Mouse (Mus musculus): ENCODE data around the gene Pxylp1. TPM values are rescaled to one million over a fixed set of nuclear protein-coding genes. Genes with fewer than 3 reads are reported as not detected.

Gene Pxylp1
- total RNA-seq, 2 experiments from 2014 or later = 19.1 to 20.7 TPM

DNA sequence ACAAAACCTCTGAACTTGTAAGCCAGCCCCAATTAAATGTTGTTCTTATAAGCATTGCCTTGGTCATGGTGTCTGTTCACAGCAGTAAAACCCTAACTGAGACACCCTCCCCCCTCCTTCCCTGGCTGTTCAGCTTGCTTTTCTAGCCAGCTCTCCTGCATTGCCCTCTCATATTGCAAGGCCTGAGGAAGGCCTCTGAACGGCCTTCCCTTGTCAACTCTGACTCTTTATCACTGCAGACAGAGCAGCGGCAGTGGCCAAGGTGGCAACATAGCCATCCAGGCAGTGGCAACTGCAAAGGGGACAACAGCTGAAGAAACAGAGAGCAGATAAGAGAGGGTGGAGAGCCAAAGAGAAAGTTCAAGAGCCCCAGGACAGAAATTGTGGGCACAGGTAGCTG lies 64.4 kb downstream of the Pxylp1 start:
- DNase-seq = no peak
- intact Hi-C loops (cut with DNase I) = no loop called here

DNA sequence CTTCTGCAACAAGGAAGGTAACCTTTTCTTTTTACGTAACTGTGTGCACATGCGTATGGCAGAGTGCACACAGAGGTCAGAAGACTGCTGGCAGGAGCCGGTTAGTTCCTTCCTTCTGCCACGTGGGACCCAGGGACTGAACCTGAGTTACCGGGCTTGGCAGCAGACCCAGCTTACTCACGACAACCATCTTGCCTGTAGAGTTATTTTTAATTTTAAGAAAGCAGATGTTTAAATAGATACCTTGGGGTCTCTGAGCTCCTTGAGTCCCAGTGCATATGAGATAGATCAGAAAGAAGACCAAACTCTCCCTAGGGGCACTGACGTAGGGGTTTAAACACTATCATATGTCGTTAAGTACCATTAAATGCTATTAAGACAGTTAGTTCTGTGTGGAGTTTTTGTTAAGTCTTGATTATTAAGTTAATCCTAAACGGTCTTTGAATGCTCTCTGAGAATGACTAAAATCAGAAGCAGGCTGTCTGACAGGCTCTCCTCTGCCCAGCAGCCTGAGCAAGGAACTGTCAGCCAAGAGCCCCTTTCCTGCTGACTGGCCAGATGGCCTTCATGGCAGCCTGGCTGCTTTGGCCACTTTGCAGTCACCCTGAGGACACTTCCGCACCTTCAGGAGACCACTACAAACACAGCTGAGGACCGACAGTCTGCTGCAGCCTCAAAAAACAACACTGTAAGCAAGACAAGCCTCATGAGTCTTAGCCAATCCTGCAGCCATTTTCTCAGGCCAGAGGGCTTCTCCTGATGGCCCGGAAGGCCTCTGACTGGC lies 65.3 kb downstream of the Pxylp1 start:
- peak; percentile 81 for DNase-seq
- intact Hi-C loops (cut with DNase I) = no loop called here

DNA sequence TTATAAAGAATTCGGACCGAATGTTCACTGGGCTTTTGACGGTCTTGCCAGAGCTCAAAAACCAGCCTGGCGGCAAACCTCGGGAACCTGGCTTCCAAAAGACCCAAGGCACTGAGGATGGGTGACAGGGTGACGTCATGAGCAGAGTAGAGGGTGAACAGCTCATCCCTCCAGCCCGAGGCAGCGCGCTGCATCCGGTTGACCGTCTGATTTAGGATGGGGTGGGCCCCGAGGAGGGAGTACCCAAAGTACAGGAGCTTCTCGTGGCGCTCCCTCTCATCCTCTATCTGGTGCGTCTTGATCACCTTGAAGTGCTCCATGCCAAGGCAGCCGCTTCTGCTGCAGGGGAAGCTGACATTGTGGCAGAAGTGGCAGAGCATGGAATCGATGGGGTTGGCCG lies 67.6 kb downstream of the Pxylp1 start:
- DNase-seq = no peak
- intact Hi-C loops (cut with DNase I) = no loop called here

- DNase-seq = no peak
- intact Hi-C loops (cut with DNase I) = no loop called here
These were observed 68.4 kb downstream of the Pxylp1 start for GRCm38 (mm10) chr9:96824026-96824425.

GRCm38 (mm10) chr9:96823541-96823940 lies 68.9 kb downstream of the Pxylp1 start:
- no peak for DNase-seq
- intact Hi-C loops (cut with DNase I) = no loop called here

DNA sequence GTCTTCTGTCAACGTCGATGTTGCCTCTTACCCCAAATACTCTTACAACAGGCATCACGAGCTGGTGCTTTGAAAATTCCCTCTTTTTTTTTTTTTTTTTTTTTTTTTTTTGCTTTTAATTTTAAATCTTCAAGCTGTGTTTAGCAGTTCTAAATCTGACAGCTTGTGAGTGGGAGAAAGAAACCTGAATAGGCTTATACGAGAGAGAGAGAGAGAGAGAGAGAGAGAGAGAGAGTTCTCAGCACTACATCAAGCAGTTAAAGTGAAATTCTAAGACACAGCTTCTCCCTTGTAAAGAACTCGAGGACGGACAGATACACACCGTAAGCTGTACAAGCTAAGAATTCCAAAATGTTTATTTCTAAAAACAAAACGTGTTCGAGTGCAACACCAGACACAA lies 69.5 kb downstream of the Pxylp1 start:
- intact Hi-C loops (cut with DNase I) = no loop called here

DNA sequence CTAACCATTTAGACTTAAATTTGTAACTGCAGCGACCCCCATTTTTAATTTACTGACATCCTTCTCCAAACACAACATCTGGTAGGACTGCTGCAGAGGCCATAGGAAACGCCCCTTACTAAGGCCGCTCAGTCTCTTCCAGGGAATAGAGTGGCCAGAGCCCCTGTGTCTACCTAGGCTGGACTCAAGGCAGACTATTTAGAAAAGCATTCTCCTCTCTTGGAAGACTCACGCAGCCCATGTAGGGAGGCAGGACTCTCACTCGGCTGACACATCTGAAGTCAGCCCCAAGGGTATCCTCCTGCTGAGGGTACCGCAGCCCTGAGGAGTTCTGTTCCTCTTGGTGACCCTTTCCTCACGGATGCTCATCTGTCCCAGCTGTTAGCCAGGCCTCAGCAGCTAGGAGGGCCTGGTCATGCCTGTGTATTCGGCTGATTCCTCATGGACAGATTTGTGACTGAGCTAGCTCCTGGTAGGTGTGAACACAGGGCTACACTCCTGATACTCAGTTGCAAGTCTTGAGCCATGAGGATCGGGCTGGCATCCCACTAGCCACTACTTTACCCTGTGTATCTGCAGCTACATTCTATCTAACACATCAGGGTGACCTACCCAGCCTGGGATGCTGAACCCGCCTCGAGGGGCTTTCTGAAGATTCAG lies 73.5 kb downstream of the Pxylp1 start:
- no peak for DNase-seq
- intact Hi-C loops (cut with DNase I) = loop anchor here (5.0 to 10.0 kb wide), 3 partner anchors 147 to 534 kb away; no protein-coding TSS in a partner anchor

More for the DNA sequence above, 69.5 kb downstream of the Pxylp1 start:
- no peak for DNase-seq

DNA sequence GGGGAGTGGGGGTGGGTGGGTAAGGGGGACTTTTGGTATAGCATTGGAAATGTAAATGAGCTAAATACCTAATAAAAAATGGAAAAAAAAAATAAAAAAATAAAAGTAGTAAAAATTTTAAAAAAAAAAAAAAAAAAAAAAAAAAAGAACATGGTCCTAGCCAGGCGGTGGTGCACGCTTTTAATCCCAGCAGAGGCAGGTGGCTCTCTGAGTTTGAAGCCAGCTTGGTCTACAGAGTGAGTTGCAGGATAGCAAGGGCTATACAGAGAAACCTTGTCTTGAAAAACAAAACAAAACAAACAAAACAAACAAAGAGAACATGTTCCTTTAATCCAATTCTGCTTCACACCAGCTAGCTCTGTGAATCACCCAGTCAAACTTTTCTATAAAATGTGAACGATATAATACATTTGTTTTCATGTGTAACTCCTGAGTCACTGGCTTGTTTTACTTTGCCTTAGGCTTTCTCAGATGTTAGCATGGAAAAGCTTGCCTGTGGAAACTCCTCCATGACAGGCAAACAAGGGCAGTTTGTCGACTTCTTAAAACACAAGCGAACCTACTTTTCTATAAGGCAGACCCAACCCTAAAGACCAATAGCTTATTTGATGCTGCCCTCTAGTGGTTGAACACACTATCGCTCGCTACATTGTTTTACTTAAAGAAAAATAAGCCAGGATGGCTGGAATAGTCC lies 74.2 kb downstream of the Pxylp1 start:
- DNase-seq = peak; percentile 42
- intact Hi-C loops (cut with DNase I) = loop anchor here (5.0 to 10.0 kb wide), 3 partner anchors 146 to 533 kb away; no protein-coding TSS in a partner anchor

DNA sequence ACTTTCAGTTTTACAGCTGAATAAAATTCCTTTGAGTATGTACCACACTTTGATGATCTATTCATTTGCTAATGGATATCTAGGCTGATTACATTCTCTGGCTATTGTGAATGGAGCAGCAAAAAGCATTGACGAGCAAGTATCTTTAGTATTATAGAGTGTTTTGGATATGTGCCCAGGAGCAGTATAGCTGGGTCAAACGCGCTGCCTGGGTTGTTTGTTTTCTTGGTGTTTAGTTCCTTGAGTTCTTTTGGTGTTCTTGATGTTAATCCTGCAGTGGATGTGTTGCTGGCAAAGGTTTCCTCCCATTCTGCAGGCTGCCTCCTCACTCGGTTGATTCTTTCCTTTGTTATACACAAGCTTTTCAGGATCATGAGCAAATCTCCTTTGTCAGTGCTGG lies 80.5 kb downstream of the Pxylp1 start:
- no peak for DNase-seq
- intact Hi-C loops (cut with DNase I) = loop anchor here (10.0 kb wide), 2 partner anchors 237 to 527 kb away; no protein-coding TSS in a partner anchor

DNA sequence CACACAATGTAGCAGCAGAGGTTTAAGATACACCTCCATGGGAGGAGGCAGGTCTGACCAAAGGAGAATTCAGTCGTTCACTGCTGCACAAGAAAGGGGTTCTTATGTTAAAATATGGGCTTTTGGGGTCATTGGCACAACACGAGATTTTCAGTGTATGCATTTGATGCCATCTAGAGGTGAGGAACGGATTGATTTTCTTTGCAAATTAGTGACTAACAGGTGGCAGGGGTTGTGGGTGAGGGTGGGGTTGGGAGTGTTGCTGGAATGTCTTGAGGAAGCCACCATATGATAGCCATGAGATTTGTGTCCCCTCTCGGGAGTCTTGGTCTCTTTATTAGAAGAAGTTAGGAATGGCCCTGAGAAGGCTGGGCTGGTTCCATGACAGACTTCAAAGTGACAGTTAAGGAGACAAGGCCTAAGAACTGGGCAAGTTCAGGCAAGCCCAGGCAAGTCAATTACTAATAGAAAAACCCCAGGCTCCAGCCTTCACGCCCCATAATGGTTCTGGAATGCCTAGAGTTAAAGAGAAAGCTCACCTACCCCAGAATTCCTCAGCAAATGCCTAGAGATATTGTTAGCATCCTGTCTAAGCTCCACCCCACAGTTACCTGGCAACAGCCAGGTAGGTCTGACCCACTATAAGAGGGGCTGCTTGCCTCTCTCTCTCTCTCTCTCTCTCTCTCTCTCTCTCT lies 92.2 kb downstream of the Pxylp1 start:
- intact Hi-C loops (cut with DNase I) = no loop called here

DNA sequence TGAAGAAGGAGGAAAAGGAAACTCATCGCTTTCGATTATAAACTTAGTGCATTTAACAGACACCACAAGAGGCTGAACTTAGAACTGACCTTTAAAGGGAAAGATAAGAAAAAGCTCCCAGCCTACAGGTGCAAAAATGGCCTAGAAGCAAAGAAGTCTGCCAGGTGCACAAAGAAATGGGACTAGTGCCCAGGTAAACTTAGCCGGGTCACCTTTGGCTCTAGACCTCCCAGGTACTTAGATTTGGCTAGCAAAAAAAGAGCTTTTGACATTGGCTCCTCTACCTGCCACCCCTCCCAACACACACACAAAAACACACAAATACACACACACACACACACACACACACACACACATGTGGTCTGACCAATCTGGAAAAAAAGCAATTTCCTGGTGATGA lies 95.2 kb downstream of the Pxylp1 start:
- DNase-seq = no peak
- intact Hi-C loops (cut with DNase I) = no loop called here

More for the DNA sequence above, 92.2 kb downstream of the Pxylp1 start:
- DNase-seq = no peak

DNA sequence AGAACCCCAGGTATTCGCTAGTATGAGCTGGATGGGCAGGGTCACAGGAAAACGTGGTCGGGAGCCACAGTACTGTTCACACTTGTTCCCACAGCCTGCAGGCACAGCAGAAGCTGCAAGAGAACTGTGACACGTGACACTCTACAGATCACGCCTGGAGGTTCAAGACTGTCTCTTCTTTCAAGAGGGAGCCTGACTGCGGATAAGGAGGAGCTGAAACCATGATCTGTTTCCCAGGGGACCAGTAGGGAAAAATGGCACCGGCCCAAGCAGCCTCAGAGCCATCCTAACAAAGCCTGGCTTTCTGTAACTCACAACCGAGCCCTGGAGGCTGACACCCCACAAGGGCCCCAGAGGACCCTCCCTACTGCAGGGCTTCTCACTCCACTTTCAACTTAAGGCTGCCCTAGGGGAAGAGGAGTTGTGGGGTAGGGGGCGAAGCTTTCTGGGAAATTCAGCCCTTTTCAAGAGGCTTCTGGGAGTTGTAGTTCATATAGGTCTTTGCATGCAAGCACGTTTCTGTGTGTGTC lies 97.0 kb downstream of the Pxylp1 start:
- intact Hi-C loops (cut with DNase I) = no loop called here
- DNase-seq = peak; percentile 37

- intact Hi-C loops (cut with DNase I) = no loop called here
- DNase-seq = no peak
These were observed 97.9 kb downstream of the Pxylp1 start for GRCm38 (mm10) chr9:96794601-96795000.

GRCm38 (mm10) chr9:96792543-96792942 lies 99.9 kb downstream of the Pxylp1 start:
- no peak for DNase-seq

DNA sequence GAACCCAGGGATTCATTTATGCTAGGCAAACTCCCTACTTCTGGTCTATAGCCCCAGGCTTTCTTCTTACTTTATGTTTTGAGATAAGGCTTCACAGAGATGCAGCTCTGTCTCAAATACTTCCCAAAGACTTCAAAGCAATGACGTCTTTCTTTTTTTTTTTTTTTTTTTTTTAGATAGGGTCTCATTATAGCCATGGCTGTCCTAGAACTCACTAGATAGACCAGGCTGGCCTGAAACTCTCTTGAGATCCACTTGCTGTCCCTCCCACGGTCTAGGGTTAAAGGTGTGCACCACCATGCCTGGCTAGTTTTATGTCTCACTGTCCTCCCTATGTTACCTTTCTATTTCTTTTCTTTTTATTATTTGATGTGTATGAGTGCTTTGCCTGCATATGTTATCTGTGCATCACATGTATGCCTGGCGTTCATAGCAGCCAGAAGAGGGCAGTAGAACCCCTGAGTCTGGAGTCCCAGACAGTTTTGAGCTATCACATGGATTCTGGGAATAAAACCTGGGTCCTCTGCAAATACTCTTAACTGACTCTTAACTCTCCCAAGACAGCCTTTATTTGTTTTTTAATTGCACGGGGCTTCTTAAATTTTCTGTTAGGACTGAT lies 102.0 kb downstream of the Pxylp1 start:
- no peak for DNase-seq
- intact Hi-C loops (cut with DNase I) = no loop called here

More at GRCm38 (mm10) chr9:96792543-96792942, 99.9 kb downstream of the Pxylp1 start:
- intact Hi-C loops (cut with DNase I) = no loop called here

GRCm38 (mm10) chr9:96789906-96790305 lies 102.6 kb downstream of the Pxylp1 start:
- intact Hi-C loops (cut with DNase I) = no loop called here
- no peak for DNase-seq

- intact Hi-C loops (cut with DNase I) = no loop called here
- no peak for DNase-seq
These were observed 104.7 kb downstream of the Pxylp1 start for GRCm38 (mm10) chr9:96787797-96788196.

DNA sequence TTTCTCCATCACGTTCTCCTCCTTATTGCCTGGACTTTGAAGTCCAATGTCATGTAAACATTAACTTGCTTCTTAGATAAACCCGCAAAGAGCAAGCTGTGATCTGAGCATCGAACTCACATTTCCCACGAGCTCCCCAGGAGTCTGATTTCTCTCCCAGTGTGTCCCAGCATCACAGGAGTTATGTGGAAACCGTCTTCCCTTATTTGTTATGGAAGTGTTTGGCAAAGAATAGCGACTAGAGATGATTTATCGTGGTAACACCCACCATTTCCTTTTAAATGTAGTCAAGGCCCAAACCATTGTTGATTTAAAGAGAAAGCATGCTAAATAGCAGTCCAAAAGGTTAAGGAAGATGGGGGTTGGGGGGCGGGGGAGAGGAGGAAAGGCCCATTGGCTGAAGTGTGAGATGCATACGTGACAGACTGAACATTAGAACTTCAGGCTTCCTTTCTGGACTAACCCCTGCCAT lies 106.6 kb downstream of the Pxylp1 start:
- DNase-seq = no peak
- intact Hi-C loops (cut with DNase I) = no loop called here

DNA sequence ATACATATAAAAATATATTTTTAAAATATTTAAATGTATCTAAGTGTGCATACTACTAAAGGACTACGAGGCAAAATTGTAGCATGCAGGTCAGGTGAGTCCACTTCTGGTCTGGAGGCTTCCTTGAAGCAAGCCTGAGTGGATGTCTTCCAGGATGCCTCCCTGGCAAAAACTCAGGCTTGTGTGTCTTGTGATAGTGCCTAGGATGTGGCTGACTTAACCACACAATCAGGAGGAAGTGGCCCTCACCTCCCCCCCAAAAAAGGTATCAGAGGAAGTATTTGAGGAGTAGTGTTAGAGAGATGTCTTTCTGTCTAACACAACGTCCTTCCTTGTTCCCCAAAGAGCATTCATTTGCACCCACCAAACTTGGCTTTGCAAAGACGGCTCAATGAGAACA lies 107.3 kb downstream of the Pxylp1 start:
- no peak for DNase-seq
- intact Hi-C loops (cut with DNase I) = no loop called here

GRCm38 (mm10) chr9:96783667-96784066 lies 108.8 kb downstream of the Pxylp1 start:
- intact Hi-C loops (cut with DNase I) = no loop called here
- no peak for DNase-seq

Measured in left cerebral cortex, postnatal 4 days (tissue).